Comparison of ENCODE assay signal across 8 mouse cellular contexts in the genomic region with DNA sequence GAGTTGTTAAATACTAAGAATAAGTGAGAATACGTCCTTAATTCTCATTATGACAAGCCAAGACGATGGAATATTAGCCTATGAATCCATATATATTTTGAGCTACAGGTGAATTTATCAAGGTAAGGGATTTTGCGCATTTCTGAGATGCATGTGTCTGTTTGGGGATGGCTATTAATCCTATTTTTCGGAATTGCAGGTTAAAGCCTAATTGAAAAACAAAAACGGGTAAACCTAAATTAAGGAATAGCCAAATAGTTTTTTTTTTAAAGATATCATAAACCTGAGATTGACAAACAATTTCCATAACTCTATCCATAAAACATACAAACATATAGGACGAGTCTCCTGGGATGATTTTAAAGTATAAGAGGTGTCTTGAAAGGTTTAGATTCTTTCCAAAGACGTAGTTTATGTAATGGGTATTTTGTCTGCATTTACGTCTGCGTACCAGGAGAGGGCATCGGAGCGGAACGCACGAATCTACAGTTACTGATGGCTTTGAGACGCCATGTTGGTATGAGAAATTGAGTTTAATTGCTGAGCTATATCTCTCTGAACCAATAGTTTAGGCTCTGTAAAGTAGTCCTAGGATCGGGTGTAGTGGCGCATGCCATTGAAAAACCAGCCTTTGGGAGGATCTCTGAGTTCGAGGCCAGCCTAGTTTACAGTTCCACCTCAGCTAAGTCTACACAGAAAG. TPM values are rescaled to one million over a fixed set of nuclear protein-coding genes. Genes with fewer than 3 reads are reported as not detected.
DNase-seq lines count a peak whose midpoint lies in the region; ATAC-seq lines count a peak whose summit lies in the region.

No protein-coding gene starts in this region.

- peak overlapping the region; percentile 45 for H3K4me2 ChIP-seq in midbrain, embryonic 12.5 days (replicated peaks)

- 4% methylated on average over 17 of the region's 17 CpGs for WGBS in limb, embryonic 10.5 days
- WGBS in midbrain, embryonic 12.5 days, result 5% methylated on average over 17 of the region's 17 CpGs

- H3K9ac ChIP-seq in midbrain, embryonic 12.5 days (replicated peaks), result no peak overlapping the region

- H3K9me3 ChIP-seq in limb, embryonic 10.5 days (replicated peaks), result no peaks in the 10 kb centered on the region
- no peaks in the 10 kb centered on the region for H3K9me3 ChIP-seq in midbrain, embryonic 12.5 days

- peaks cover 9% of the 10 kb centered on the region for H3K4me1 ChIP-seq in limb, embryonic 10.5 days
- no peaks in the 10 kb centered on the region for H3K4me1 ChIP-seq in midbrain, embryonic 12.5 days

- H3K36me3 ChIP-seq in limb, embryonic 10.5 days, result no peaks in the 10 kb centered on the region
- no peaks in the 10 kb centered on the region for H3K36me3 ChIP-seq in midbrain, embryonic 12.5 days

- no peaks in the 10 kb centered on the region for H3K27me3 ChIP-seq in limb, embryonic 10.5 days (ENCODE audit: low read depth, poor library complexity, severe bottlenecking)
- H3K27me3 ChIP-seq in midbrain, embryonic 12.5 days, result no peaks in the 10 kb centered on the region

- peak; percentile 17 for DNase-seq in ovary, adult 18-20 months (ENCODE audit: low spot score)
- DNase-seq in ovary, postnatal 10 days (ENCODE audit: low spot score), result no peak
- peak; percentile 82 for DNase-seq in embryo, embryonic 11 days
- DNase-seq in kidney, adult 18-20 months, result peak; percentile 64
- DNase-seq in limb, embryonic 10.5 days (ENCODE audit: low spot score), result peak; percentile 72
- peak; percentile 31 to 66 for DNase-seq in spleen, adult 18-20 months

- H3K4me3 ChIP-seq in limb, embryonic 10.5 days, result peak overlapping the region; percentile 66
- H3K4me3 ChIP-seq in midbrain, embryonic 12.5 days, result peak overlapping the region; percentile 36

- peak overlapping the region; percentile 70 for H3K27ac ChIP-seq in limb, embryonic 10.5 days
- H3K27ac ChIP-seq in midbrain, embryonic 12.5 days (replicated peaks), result 0 out of 2 replicates have a peak overlapping the region, but pooled peaks have one; percentile 26

- peak; percentile 54 for ATAC-seq in granulocyte monocyte progenitor cell, adult 5-6 weeks (replicated peaks; ENCODE audit: poor library complexity, severe bottlenecking)
- no peak for ATAC-seq in midbrain, embryonic 12.5 days (ENCODE audit: low FRiP score, low read depth)

RNA-seq across cellular contexts. Expression of gene Psma3, which starts 4.8 kb away (rescaled TPM):
- 400 and 405 TPM in 2 replicates for total RNA-seq in granulocyte monocyte progenitor cell, adult 5-6 weeks (2014; fragmentation: Nextera tagmentation)
- 401 and 460 TPM in 2 replicates for total RNA-seq in granulocyte monocyte progenitor cell, adult 5-6 weeks (2017)
- 656 and 733 TPM in 2 replicates for polyA plus RNA-seq in limb, embryonic 10.5 days (2016; fragmentation: Nextera tagmentation; extraction: Ambion mirVana)
- 533 and 555 TPM in 2 replicates for polyA plus RNA-seq in midbrain, embryonic 12.5 days (2016; fragmentation: Nextera tagmentation; extraction: Ambion mirVana)

RNA-seq across cellular contexts. Expression of gene Actr10, which starts 32.0 kb away (rescaled TPM):
- total RNA-seq in granulocyte monocyte progenitor cell, adult 5-6 weeks (2014; fragmentation: Nextera tagmentation), result 52.2 and 73.9 TPM in 2 replicates
- total RNA-seq in granulocyte monocyte progenitor cell, adult 5-6 weeks (2017), result 65.9 and 74.6 TPM in 2 replicates
- 221 and 232 TPM in 2 replicates for polyA plus RNA-seq in limb, embryonic 10.5 days (2016; fragmentation: Nextera tagmentation; extraction: Ambion mirVana)
- polyA plus RNA-seq in midbrain, embryonic 12.5 days (2016; fragmentation: Nextera tagmentation; extraction: Ambion mirVana), result 232 and 235 TPM in 2 replicates

RNA-seq across cellular contexts. Expression of gene Arid4a, which starts 46.2 kb away (rescaled TPM):
- total RNA-seq in granulocyte monocyte progenitor cell, adult 5-6 weeks (2014; fragmentation: Nextera tagmentation), result 23.8 and 26.9 TPM in 2 replicates
- 43.3 and 46.0 TPM in 2 replicates for total RNA-seq in granulocyte monocyte progenitor cell, adult 5-6 weeks (2017)
- 24.8 and 31.2 TPM in 2 replicates for polyA plus RNA-seq in limb, embryonic 10.5 days (2016; fragmentation: Nextera tagmentation; extraction: Ambion mirVana)
- 35.8 and 37.1 TPM in 2 replicates for polyA plus RNA-seq in midbrain, embryonic 12.5 days (2016; fragmentation: Nextera tagmentation; extraction: Ambion mirVana)
